Mouse (Mus musculus): ENCODE measurements around the gene Fem1a.

Gene Fem1a

GRCm38 (mm10) chr17:56303847-56304586 is 47.4 kb downstream of the Fem1a start:
- peak; percentile 98 for DNase-seq (ENCODE audit: low spot score)

- DNase-seq (ENCODE audit: low spot score) = no peak
These were observed 48.1 kb downstream of the Fem1a start for GRCm38 (mm10) chr17:56304718-56305117.

GRCm38 (mm10) chr17:56305156-56305555 is 48.5 kb downstream of the Fem1a start:
- no peak for DNase-seq (ENCODE audit: low spot score)

- DNase-seq (ENCODE audit: low spot score) = no peak
These were observed 49.2 kb downstream of the Fem1a start for GRCm38 (mm10) chr17:56305826-56306225.

GRCm38 (mm10) chr17:56308088-56308487 is 51.5 kb downstream of the Fem1a start:
- DNase-seq (ENCODE audit: low spot score) = no peak

GRCm38 (mm10) chr17:56309191-56309945 is 52.8 kb downstream of the Fem1a start:
- DNase-seq (ENCODE audit: low spot score) = no peak

Data from yolk sac, embryonic 10.5 days (tissue).